Mouse (Mus musculus): Measurements from ENCODE around the gene Mmp9.

GRCm38 (mm10) chr2:165003108-165003507, 62.5 kb downstream of the Mmp9 start:
- no peak for TF ChIP-seq CTCF (IDR thresholded peaks at IDR 0.05)
- no peak for TF ChIP-seq POLR2A (IDR thresholded peaks at IDR 0.05; ENCODE audit: insufficient read depth, low read depth, low read length)
- no peak for TF ChIP-seq EP300 (IDR thresholded peaks at IDR 0.05; ENCODE audit: insufficient read depth, low read depth, low read length)
